Mouse (Mus musculus): ENCODE results near the gene Dok5. TPM values are rescaled to one million over a fixed set of nuclear protein-coding genes. Genes with fewer than 3 reads are reported as not detected.
A peak's percentile ranks its signal among the peaks of the same experiment; 100 is the strongest.

The Dok5 gene
- polyA plus RNA-seq (2014; fragmentation: Nextera tagmentation; extraction: Ambion mirVana), result 0.95 and 2.0 TPM in 2 replicates

- WGBS, result 2% methylated on average over 53 of the region's 53 CpGs
- H3K9me3 ChIP-seq (ENCODE audit: control insufficient read depth, low read length), result no peaks in the 10 kb centered on the region
- no peaks in the 10 kb centered on the region for H3K4me1 ChIP-seq (ENCODE audit: control insufficient read depth, insufficient read depth, low read length)
- no peak within 1 kb of the TSS for H3K27ac ChIP-seq (replicated peaks; ENCODE audit: low read depth, low read length)
- H3K4me2 ChIP-seq (ENCODE audit: low read depth, severe bottlenecking), result peak within 1 kb of the TSS; percentile 96
- no peaks in the 10 kb centered on the region for H3K36me3 ChIP-seq (ENCODE audit: control insufficient read depth, insufficient read depth, low read length)
- H3K4me3 ChIP-seq (ENCODE audit: low read depth, low read length), result peak within 1 kb of the TSS; percentile 48
- ATAC-seq (ENCODE audit: insufficient number of reproducible peaks, low FRiP score, low TSS enrichment, low read depth) (peak; percentile 70; the same call in 1 of the 2 replicates), DNase-seq (ENCODE audit: low spot score) (peak; percentile 68)
- H3K9ac ChIP-seq (ENCODE audit: low read length), result peak within 1 kb of the TSS; percentile 53
- peaks cover 15% of the 10 kb centered on the region for H3K27me3 ChIP-seq (ENCODE audit: control insufficient read depth, insufficient read depth, low read length)
These were observed at the start of gene Dok5 for GRCm38 (mm10) chr2:170731632-170732561. Gene Dok5 (plus strand): TSS chr2:170731807.

GRCm38 (mm10) chr2:170683385-170683784 is 48.2 kb upstream of the Dok5 start:
- no peak for DNase-seq (ENCODE audit: low spot score)
- H3K36me3 ChIP-seq (ENCODE audit: control insufficient read depth, insufficient read depth, low read length), result no peaks in the 10 kb centered on the region

GRCm38 (mm10) chr2:170695071-170695936 is 36.3 kb upstream of the Dok5 start:
- no peak overlapping the region for H3K4me3 ChIP-seq (ENCODE audit: low read depth, low read length)
- no peak overlapping the region for H3K27ac ChIP-seq (replicated peaks; ENCODE audit: low read depth, low read length)
- H3K4me2 ChIP-seq (ENCODE audit: low read depth, severe bottlenecking), result no peak overlapping the region
- WGBS, result 79% methylated on average over 23 of the region's 23 CpGs
- H3K4me1 ChIP-seq (ENCODE audit: control insufficient read depth, insufficient read depth, low read length), result no peaks in the 10 kb centered on the region
- no peaks in the 10 kb centered on the region for H3K36me3 ChIP-seq (ENCODE audit: control insufficient read depth, insufficient read depth, low read length)
- no peak overlapping the region for H3K9ac ChIP-seq (ENCODE audit: low read length)
- DNase-seq (ENCODE audit: low spot score) (no peak), ATAC-seq (ENCODE audit: insufficient number of reproducible peaks, low FRiP score, low TSS enrichment, low read depth) (no peak)
- no peaks in the 10 kb centered on the region for H3K27me3 ChIP-seq (ENCODE audit: control insufficient read depth, insufficient read depth, low read length)
- H3K9me3 ChIP-seq (ENCODE audit: control insufficient read depth, low read length), result no peaks in the 10 kb centered on the region

More at GRCm38 (mm10) chr2:170683385-170683784, 48.2 kb upstream of the Dok5 start:
- H3K27me3 ChIP-seq (ENCODE audit: control insufficient read depth, insufficient read depth, low read length), result no peaks in the 10 kb centered on the region
- H3K9me3 ChIP-seq (ENCODE audit: control insufficient read depth, low read length), result no peaks in the 10 kb centered on the region
- no peak overlapping the region for H3K9ac ChIP-seq (ENCODE audit: low read length)
- H3K4me1 ChIP-seq (ENCODE audit: control insufficient read depth, insufficient read depth, low read length), result no peaks in the 10 kb centered on the region
- H3K4me2 ChIP-seq (ENCODE audit: low read depth, severe bottlenecking), result no peak overlapping the region
- H3K27ac ChIP-seq (replicated peaks; ENCODE audit: low read depth, low read length), result no peak overlapping the region
- 82% methylated on average over 2 of the region's 2 CpGs for WGBS
- no peak overlapping the region for H3K4me3 ChIP-seq (ENCODE audit: low read depth, low read length)
- no peak for ATAC-seq (ENCODE audit: insufficient number of reproducible peaks, low FRiP score, low TSS enrichment, low read depth)

- H3K27me3 ChIP-seq (ENCODE audit: control insufficient read depth, insufficient read depth, low read length), result no peaks in the 10 kb centered on the region
- H3K27ac ChIP-seq (replicated peaks; ENCODE audit: low read depth, low read length), result no peak overlapping the region
- 73% methylated on average over 14 of the region's 14 CpGs for WGBS
- no peaks in the 10 kb centered on the region for H3K9me3 ChIP-seq (ENCODE audit: control insufficient read depth, low read length)
- H3K9ac ChIP-seq (ENCODE audit: low read length), result no peak overlapping the region
- H3K4me3 ChIP-seq (ENCODE audit: low read depth, low read length), result no peak overlapping the region
- ATAC-seq (ENCODE audit: insufficient number of reproducible peaks, low FRiP score, low TSS enrichment, low read depth) (peak; percentile 44; the same call in 1 of the 2 replicates), DNase-seq (ENCODE audit: low spot score) (no peak)
- H3K36me3 ChIP-seq (ENCODE audit: control insufficient read depth, insufficient read depth, low read length), result no peaks in the 10 kb centered on the region
- H3K4me2 ChIP-seq (ENCODE audit: low read depth, severe bottlenecking), result no peak overlapping the region
- no peaks in the 10 kb centered on the region for H3K4me1 ChIP-seq (ENCODE audit: control insufficient read depth, insufficient read depth, low read length)
These were observed 35.6 kb upstream of the Dok5 start for GRCm38 (mm10) chr2:170695937-170696510.

GRCm38 (mm10) chr2:170700471-170700870 is 31.1 kb upstream of the Dok5 start:
- Histone ChIP-seq H3K4me1 (ENCODE audit: control insufficient read depth, insufficient read depth, low read length) (no peaks in the 10 kb centered on the region), H3K9ac (ENCODE audit: low read length) (no peak overlapping the region), H3K9me3 (ENCODE audit: control insufficient read depth, low read length) (no peaks in the 10 kb centered on the region), H3K27ac (replicated peaks; ENCODE audit: low read depth, low read length) (no peak overlapping the region), H3K4me3 (ENCODE audit: low read depth, low read length) (no peak overlapping the region), H3K4me2 (ENCODE audit: low read depth, severe bottlenecking) (no peak overlapping the region), H3K27me3 (ENCODE audit: control insufficient read depth, insufficient read depth, low read length) (no peaks in the 10 kb centered on the region), H3K36me3 (ENCODE audit: control insufficient read depth, insufficient read depth, low read length) (no peaks in the 10 kb centered on the region)
- ATAC-seq (ENCODE audit: insufficient number of reproducible peaks, low FRiP score, low TSS enrichment, low read depth) (no peak), DNase-seq (ENCODE audit: low spot score) (no peak)
- 88% methylated on average over 4 of the region's 4 CpGs for WGBS

- no peak overlapping the region for H3K9ac ChIP-seq (ENCODE audit: low read length)
- H3K4me2 ChIP-seq (ENCODE audit: low read depth, severe bottlenecking), result no peak overlapping the region
- H3K27ac ChIP-seq (replicated peaks; ENCODE audit: low read depth, low read length), result no peak overlapping the region
- ATAC-seq (ENCODE audit: insufficient number of reproducible peaks, low FRiP score, low TSS enrichment, low read depth) (no peak), DNase-seq (ENCODE audit: low spot score) (no peak)
- WGBS, result 91% methylated on average over 4 of the region's 4 CpGs
- no peaks in the 10 kb centered on the region for H3K36me3 ChIP-seq (ENCODE audit: control insufficient read depth, insufficient read depth, low read length)
- H3K4me1 ChIP-seq (ENCODE audit: control insufficient read depth, insufficient read depth, low read length), result no peaks in the 10 kb centered on the region
- H3K27me3 ChIP-seq (ENCODE audit: control insufficient read depth, insufficient read depth, low read length), result no peaks in the 10 kb centered on the region
- no peaks in the 10 kb centered on the region for H3K9me3 ChIP-seq (ENCODE audit: control insufficient read depth, low read length)
- H3K4me3 ChIP-seq (ENCODE audit: low read depth, low read length), result no peak overlapping the region
These were observed 25.1 kb upstream of the Dok5 start for GRCm38 (mm10) chr2:170706488-170706887.

GRCm38 (mm10) chr2:170707672-170708071 is 23.9 kb upstream of the Dok5 start:
- Histone ChIP-seq H3K9ac (ENCODE audit: low read length) (no peak overlapping the region), H3K4me1 (ENCODE audit: control insufficient read depth, insufficient read depth, low read length) (no peaks in the 10 kb centered on the region), H3K9me3 (ENCODE audit: control insufficient read depth, low read length) (no peaks in the 10 kb centered on the region), H3K27ac (replicated peaks; ENCODE audit: low read depth, low read length) (no peak overlapping the region), H3K36me3 (ENCODE audit: control insufficient read depth, insufficient read depth, low read length) (no peaks in the 10 kb centered on the region), H3K4me2 (ENCODE audit: low read depth, severe bottlenecking) (no peak overlapping the region), H3K4me3 (ENCODE audit: low read depth, low read length) (no peak overlapping the region), H3K27me3 (ENCODE audit: control insufficient read depth, insufficient read depth, low read length) (no peaks in the 10 kb centered on the region)
- ATAC-seq (ENCODE audit: insufficient number of reproducible peaks, low FRiP score, low TSS enrichment, low read depth) (no peak), DNase-seq (ENCODE audit: low spot score) (no peak)
- 88% methylated on average over 3 of the region's 3 CpGs for WGBS

GRCm38 (mm10) chr2:170708901-170709300 is 22.7 kb upstream of the Dok5 start:
- WGBS, result 66% methylated on average over 9 of the region's 9 CpGs
- H3K27ac ChIP-seq (replicated peaks; ENCODE audit: low read depth, low read length), result no peak overlapping the region
- no peaks in the 10 kb centered on the region for H3K27me3 ChIP-seq (ENCODE audit: control insufficient read depth, insufficient read depth, low read length)
- H3K4me1 ChIP-seq (ENCODE audit: control insufficient read depth, insufficient read depth, low read length), result no peaks in the 10 kb centered on the region
- no peak overlapping the region for H3K9ac ChIP-seq (ENCODE audit: low read length)
- H3K9me3 ChIP-seq (ENCODE audit: control insufficient read depth, low read length), result no peaks in the 10 kb centered on the region
- DNase-seq (ENCODE audit: low spot score) (no peak), ATAC-seq (ENCODE audit: insufficient number of reproducible peaks, low FRiP score, low TSS enrichment, low read depth) (no peak)
- no peak overlapping the region for H3K4me2 ChIP-seq (ENCODE audit: low read depth, severe bottlenecking)
- H3K36me3 ChIP-seq (ENCODE audit: control insufficient read depth, insufficient read depth, low read length), result no peaks in the 10 kb centered on the region
- no peak overlapping the region for H3K4me3 ChIP-seq (ENCODE audit: low read depth, low read length)
